Mouse (Mus musculus): ENCODE data around the gene Alg12. TPM values are rescaled to one million over a fixed set of nuclear protein-coding genes. Genes with fewer than 3 reads are reported as not detected.

Gene Alg12
- total RNA-seq (2022), result 10 to 100 TPM; 13.4 to 14.3 (median 14.2) TPM

GRCm38 (mm10) chr15:88819026-88819905 lies at the start of gene Alg12, which contains the start of gene Creld2:
Gene Alg12 (minus strand): TSS chr15:88819318.
Gene Creld2 (plus strand): TSS chr15:88819646.
- peak; percentile 98 to 100 for DNase-seq (ENCODE audit: low spot score in 2 of 2)

GRCm38 (mm10) chr15:88868024-88868742 lies 49.1 kb upstream of the Alg12 start:
- no peak for DNase-seq (ENCODE audit: low spot score in 2 of 2)

- no peak for DNase-seq (ENCODE audit: low spot score in 2 of 2)
These were observed 48.4 kb upstream of the Alg12 start for GRCm38 (mm10) chr15:88867368-88868023.

- DNase-seq (ENCODE audit: low spot score in 2 of 2), result no peak
These were observed 47.8 kb upstream of the Alg12 start for GRCm38 (mm10) chr15:88866934-88867356.

GRCm38 (mm10) chr15:88865888-88866695 lies 47.0 kb upstream of the Alg12 start:
- no peak for DNase-seq (ENCODE audit: low spot score in 2 of 2)

- DNase-seq (ENCODE audit: low spot score in 2 of 2), result no peak
These were observed 45.9 kb upstream of the Alg12 start for GRCm38 (mm10) chr15:88865061-88865460.

- peak in 1 of 2 experiments; percentile 35 for DNase-seq (ENCODE audit: low spot score in 2 of 2)
These were observed 45.3 kb upstream of the Alg12 start for GRCm38 (mm10) chr15:88864270-88865030.

- DNase-seq (ENCODE audit: low spot score in 2 of 2), result peak; percentile 75 to 95
These were observed 44.6 kb upstream of the Alg12 start for GRCm38 (mm10) chr15:88863695-88864231.

- DNase-seq (ENCODE audit: low spot score in 2 of 2), result peak; percentile 57 to 58
These were observed 44.0 kb upstream of the Alg12 start for GRCm38 (mm10) chr15:88862881-88863694.

- DNase-seq (ENCODE audit: low spot score in 2 of 2), result peak; percentile 94 to 98
These were observed 42.9 kb upstream of the Alg12 start, which contains the start of gene Pim3 for GRCm38 (mm10) chr15:88861772-88862622. Gene Pim3 (plus strand): TSS chr15:88862186.

- DNase-seq (ENCODE audit: low spot score in 2 of 2), result no peak
These were observed 41.7 kb upstream of the Alg12 start for GRCm38 (mm10) chr15:88860781-88861180.

GRCm38 (mm10) chr15:88859206-88859970 lies 40.3 kb upstream of the Alg12 start:
- DNase-seq (ENCODE audit: low spot score in 2 of 2), result no peak

- DNase-seq (ENCODE audit: low spot score in 2 of 2), result no peak
These were observed 39.6 kb upstream of the Alg12 start for GRCm38 (mm10) chr15:88858707-88859106.

- no peak for DNase-seq (ENCODE audit: low spot score in 2 of 2)
These were observed 39.0 kb upstream of the Alg12 start for GRCm38 (mm10) chr15:88858141-88858541.

- no peak for DNase-seq (ENCODE audit: low spot score in 2 of 2)
These were observed 38.2 kb upstream of the Alg12 start for GRCm38 (mm10) chr15:88857361-88857760.

GRCm38 (mm10) chr15:88856613-88857012 lies 37.5 kb upstream of the Alg12 start:
- DNase-seq (ENCODE audit: low spot score in 2 of 2), result no peak

- no peak for DNase-seq (ENCODE audit: low spot score in 2 of 2)
These were observed 36.8 kb upstream of the Alg12 start for GRCm38 (mm10) chr15:88855896-88856417.
